Mouse (Mus musculus): ENCODE results near the gene R3hcc1l. TPM values are rescaled to one million over a fixed set of nuclear protein-coding genes. Genes with fewer than 3 reads are reported as not detected.

R3hcc1l gene
- polyA plus RNA-seq (2014; fragmentation: Illumina TruSeq; extraction: RNeasy Lipid Tissue Mini Kit (QIAGEN cat#74804); ENCODE audit: low read depth, low replicate concordance): 16.4 TPM

DNA sequence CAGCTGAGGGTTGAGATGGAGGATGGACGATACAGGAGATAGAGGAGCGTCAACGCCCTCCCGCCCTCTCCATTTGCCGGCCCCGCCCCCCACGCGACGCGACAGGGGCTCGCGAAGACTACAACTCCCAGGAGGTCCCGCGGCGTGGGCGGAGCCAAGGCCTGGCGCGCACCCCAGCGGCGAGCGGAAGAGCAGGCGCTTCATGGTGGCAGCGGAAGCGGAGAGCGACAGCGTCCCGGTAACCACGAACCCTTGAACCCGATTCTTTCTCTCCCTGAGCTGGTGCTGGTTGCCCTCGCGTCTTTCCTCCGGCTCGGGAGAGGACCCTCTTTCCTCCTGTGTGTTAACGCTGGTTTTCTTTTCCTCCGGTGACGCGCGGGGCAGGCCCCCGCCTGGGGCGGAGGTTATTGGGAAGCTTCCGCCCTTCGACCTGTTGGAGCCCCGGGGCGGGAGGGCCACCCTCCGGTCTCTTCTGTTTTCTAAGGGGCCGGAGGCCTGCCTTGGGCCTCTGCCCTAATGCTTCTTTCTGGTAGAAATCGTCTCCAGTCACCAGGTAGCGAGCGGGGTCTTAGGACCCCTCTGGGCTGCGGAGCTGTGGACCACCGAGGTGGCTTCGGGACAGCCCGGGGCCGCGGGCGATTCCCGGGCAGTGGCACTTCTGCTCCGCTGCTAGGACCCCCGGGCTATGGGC, at the start of gene R3hcc1l:
Gene R3hcc1l, plus strand, starts transcription at position 140 of the 691 bp plus-strand sequence.

GRCm38 (mm10) chr19:42612654-42613053, 94.1 kb downstream of the R3hcc1l start, which contains the start of gene Loxl4:
Gene Loxl4 (minus strand): TSS chr19:42612813.

Other genes starting within 250 kb of the R3hcc1l start
- 1.4 TPM for gene Crtac1, start 87.0 kb upstream of the R3hcc1l start, polyA plus RNA-seq (2014; fragmentation: Illumina TruSeq; extraction: RNeasy Lipid Tissue Mini Kit (QIAGEN cat#74804); ENCODE audit: low read depth, low replicate concordance)
- gene Loxl4, start 94.1 kb downstream of the R3hcc1l start, polyA plus RNA-seq (2014; fragmentation: Illumina TruSeq; extraction: RNeasy Lipid Tissue Mini Kit (QIAGEN cat#74804); ENCODE audit: low read depth, low replicate concordance): 1.5 TPM
- gene Pyroxd2, start 234.0 kb downstream of the R3hcc1l start, polyA plus RNA-seq (2014; fragmentation: Illumina TruSeq; extraction: RNeasy Lipid Tissue Mini Kit (QIAGEN cat#74804); ENCODE audit: low read depth, low replicate concordance): 31.2 TPM